ENCODE assay signal across 22 mouse cellular contexts in the genomic region with DNA sequence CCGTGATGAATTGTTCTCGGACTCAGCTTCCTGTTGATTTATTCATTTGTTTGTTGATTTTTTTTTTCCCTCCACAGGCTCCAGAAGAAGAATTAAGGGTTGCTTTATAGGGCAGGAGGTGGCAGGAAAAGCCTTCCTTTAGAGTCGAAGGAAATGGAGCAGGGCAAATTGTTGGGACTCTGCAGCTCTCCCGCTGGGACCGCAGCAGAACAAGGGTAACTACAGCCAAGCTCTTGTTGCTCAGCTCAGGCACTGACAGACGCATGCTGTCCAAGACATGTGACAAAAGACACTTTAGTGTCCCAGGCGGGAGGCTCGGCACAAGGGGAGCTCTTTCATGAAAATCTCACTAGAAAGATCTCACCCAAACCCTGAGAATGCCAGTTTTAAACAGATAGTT. TPM values are rescaled to one million over a fixed set of nuclear protein-coding genes. Genes with fewer than 3 reads are reported as not detected.
DNase-seq lines count a peak whose midpoint lies in the region; TF ChIP-seq lines count a peak whose summit lies in the region.
"Had no signal": no experiment of that assay in that cellular context is flagged by ENCODE, and none has a peak within 500 bp of the region (broad histone marks: within the 10 kb centered on the region; RNA-seq: fewer than 3 reads in every experiment).

No protein-coding gene starts in this region.

- intact Hi-C loops in heart, postnatal 36 days (cut with DNase I), result no loop called here
- intact Hi-C loops in left cerebral cortex, postnatal 4 days (cut with DNase I), result no loop called here
- intact Hi-C loops in left cerebral cortex, postnatal 36 days (cut with DNase I), result no loop called here

- peak; percentile 64 for DNase-seq in heart, adult 11 months
- no peak for DNase-seq in heart, postnatal 36 days
- peak; percentile 15 for DNase-seq in left cerebral cortex, postnatal 4 days
- DNase-seq in left cerebral cortex, postnatal 36 days (ENCODE audit: low spot score in 2 of 2), result no peak
- DNase-seq in brain, embryonic 14.5 days (ENCODE audit: low read depth), result peak; percentile 9
- DNase-seq in cerebellum, postnatal 14 days, result peak; percentile 45 to 52
- DNase-seq in gastrocnemius, adult 18-20 months (ENCODE audit: low spot score), result no peak
- DNase-seq in kidney, postnatal 25 days, result no peak
- DNase-seq: gastrocnemius, postnatal 36 days; kidney, postnatal 4 days; lung, adult 2 months; right cerebral cortex, postnatal 4 days had no signal

- TF ChIP-seq CTCF in brain, embryonic 14.5 days (IDR thresholded peaks at IDR 0.05; ENCODE audit: borderline replicate concordance, extremely low read depth, insufficient read depth, insufficient read length), result no peak

- no peak for TF ChIP-seq POLR2A in brain, embryonic 14.5 days (IDR thresholded peaks at IDR 0.05; ENCODE audit: borderline replicate concordance, extremely low read depth, insufficient read depth, insufficient read length, poor library complexity, severe bottlenecking)

RNA-seq across cellular contexts. Expression of gene Lyg2, which starts 6.2 kb away (rescaled TPM):
- not detected for total RNA-seq in heart, postnatal 36 days (2021)
- not detected for total RNA-seq in left cerebral cortex, postnatal 4 days (2021)
- not detected for total RNA-seq in left cerebral cortex, postnatal 36 days (2021)
- 0.03 TPM in 1 of 2 replicates, not detected in the other for polyA plus RNA-seq in brain, embryonic 14.5 days (2012; rRNA removed)
- not detected for total RNA-seq in gastrocnemius, adult 18-20 months (2021)
- total RNA-seq: adrenal gland, adult 18-20 months; gastrocnemius, postnatal 36 days; hematopoietic stem cell, adult 5-6 weeks; liver, adult 2 months had no signal
- polyA plus RNA-seq: forebrain, embryonic 10.5 days; heart, embryonic 13.5 days; intestine, embryonic 15.5 days; liver, adult 2 months; lung, adult 2 months; midbrain, embryonic 13.5 days; Patski had no signal

RNA-seq across cellular contexts. Expression of gene Mrpl30, which starts 32.3 kb away (rescaled TPM):
- total RNA-seq in heart, postnatal 36 days (2021), result 100 to 1,000 TPM; 396 to 431 TPM
- 100 to 1,000 TPM; 157 to 190 TPM for total RNA-seq in left cerebral cortex, postnatal 4 days (2021)
- 100 to 1,000 TPM; 125 to 137 TPM for total RNA-seq in left cerebral cortex, postnatal 36 days (2021)
- 118 and 120 TPM in 2 replicates for polyA plus RNA-seq in brain, embryonic 14.5 days (2012; rRNA removed)
- 100 to 1,000 TPM; 269 to 291 TPM for total RNA-seq in gastrocnemius, adult 18-20 months (2021)

RNA-seq across cellular contexts. Expression of gene Mitd1, which starts 32.3 kb away (rescaled TPM):
- 1 to 10 TPM; 3.4 to 4.9 TPM for total RNA-seq in heart, postnatal 36 days (2021)
- 10 to 100 TPM in 1 of 2 experiments, 1 to 10 TPM in 1; 9.6 to 10.4 TPM for total RNA-seq in left cerebral cortex, postnatal 4 days (2021)
- total RNA-seq in left cerebral cortex, postnatal 36 days (2021), result 10 to 100 TPM in 1 of 2 experiments, 1 to 10 TPM in 1; 9.1 to 10.5 TPM
- 16.5 and 19.1 TPM in 2 replicates for polyA plus RNA-seq in brain, embryonic 14.5 days (2012; rRNA removed)
- 1 to 10 TPM in 1 of 2 experiments, under 1 TPM in 1; 0.71 to 1.4 TPM for total RNA-seq in gastrocnemius, adult 18-20 months (2021)

RNA-seq across cellular contexts. Expression of gene Lyg1, which starts 35.0 kb away (rescaled TPM):
- not detected for total RNA-seq in heart, postnatal 36 days (2021)
- total RNA-seq in left cerebral cortex, postnatal 4 days (2021), result not detected
- not detected for total RNA-seq in left cerebral cortex, postnatal 36 days (2021)
- polyA plus RNA-seq in brain, embryonic 14.5 days (2012; rRNA removed), result not detected in 2 replicates
- not detected for total RNA-seq in gastrocnemius, adult 18-20 months (2021)
- total RNA-seq: adrenal gland, adult 18-20 months; gastrocnemius, postnatal 36 days; hematopoietic stem cell, adult 5-6 weeks; left cerebral cortex, postnatal 14 days; liver, adult 2 months had no signal
- polyA plus RNA-seq: embryonic facial prominence, embryonic 14.5 days; forebrain, embryonic 10.5 days; heart, embryonic 13.5 days; intestine, embryonic 15.5 days; liver, adult 2 months; midbrain, embryonic 13.5 days; Patski had no signal

RNA-seq across cellular contexts. Expression of gene Lipt1, which starts 51.0 kb away (rescaled TPM):
- total RNA-seq in heart, postnatal 36 days (2021), result 10 to 100 TPM; 12.2 to 12.3 TPM
- total RNA-seq in left cerebral cortex, postnatal 4 days (2021), result 1 to 10 TPM; 7.8 to 9.3 TPM
- 1 to 10 TPM; 8.0 to 9.9 TPM for total RNA-seq in left cerebral cortex, postnatal 36 days (2021)
- polyA plus RNA-seq in brain, embryonic 14.5 days (2012; rRNA removed), result 4.8 and 5.3 TPM in 2 replicates
- total RNA-seq in gastrocnemius, adult 18-20 months (2021), result 10 to 100 TPM in 1 of 2 experiments, 1 to 10 TPM in 1; 9.6 to 10.3 TPM

Comparison
In these comparisons a context has a peak if more than half of its experiments do, and no peak if none do; other contexts are left out.
1. DNase-seq: peak in heart, adult 11 months (single experiment), left cerebral cortex, postnatal 4 days (single experiment), brain, embryonic 14.5 days (single experiment) and cerebellum, postnatal 14 days (2 of 2); none in heart, postnatal 36 days (0 of 2), left cerebral cortex, postnatal 36 days (0 of 2), gastrocnemius, adult 18-20 months (single experiment) and kidney, postnatal 25 days (0 of 2).